Mouse (Mus musculus) right cerebral cortex, postnatal 10 days (tissue): ENCODE measurements around the gene Wfdc21.

Source experiments
- DNase-seq, 2 experiments: peaks; one replicate each; pipeline ENCODE4 v3.0.0; 2021; ENCODE audit warnings: low spot score in 2 of 2

The Wfdc21 gene

GRCm38 (mm10) chr11:83753581-83754181 lies 6.9 kb downstream of the Wfdc21 start, which contains the start of gene Heatr6:
Heatr6 (plus strand) TSS chr11:83753696.
- DNase-seq: peak; percentile 95 to 96

- DNase-seq: no peak
Observed at GRCm38 (mm10) chr11:83754227-83754626, 7.5 kb downstream of the Wfdc21 start.

GRCm38 (mm10) chr11:83767306-83767705 lies 20.6 kb downstream of the Wfdc21 start:
- no peak for DNase-seq

GRCm38 (mm10) chr11:83768976-83769375 lies 22.2 kb downstream of the Wfdc21 start:
- DNase-seq: no peak

GRCm38 (mm10) chr11:83771014-83771413 lies 24.3 kb downstream of the Wfdc21 start:
- DNase-seq: no peak

GRCm38 (mm10) chr11:83772341-83772740 lies 25.6 kb downstream of the Wfdc21 start:
- no peak for DNase-seq

- no peak for DNase-seq
Observed at GRCm38 (mm10) chr11:83773691-83774090, 27.0 kb downstream of the Wfdc21 start.

GRCm38 (mm10) chr11:83774324-83774723 lies 27.6 kb downstream of the Wfdc21 start:
- DNase-seq: no peak

GRCm38 (mm10) chr11:83776798-83777197 lies 30.1 kb downstream of the Wfdc21 start:
- no peak for DNase-seq

GRCm38 (mm10) chr11:83783931-83784600 lies 37.3 kb downstream of the Wfdc21 start:
- DNase-seq: no peak

- DNase-seq: no peak
Observed at GRCm38 (mm10) chr11:83784661-83785060, 37.9 kb downstream of the Wfdc21 start.

GRCm38 (mm10) chr11:83785366-83785765 lies 38.6 kb downstream of the Wfdc21 start:
- DNase-seq: peak; percentile 69 to 80

- DNase-seq: no peak
Observed at GRCm38 (mm10) chr11:83786835-83787234, 40.1 kb downstream of the Wfdc21 start.

GRCm38 (mm10) chr11:83787401-83788021 lies 40.8 kb downstream of the Wfdc21 start:
- DNase-seq: no peak

GRCm38 (mm10) chr11:83788331-83788730 lies 41.6 kb downstream of the Wfdc21 start:
- DNase-seq: no peak

GRCm38 (mm10) chr11:83789259-83789658 lies 42.5 kb downstream of the Wfdc21 start:
- no peak for DNase-seq

- no peak for DNase-seq
Observed at GRCm38 (mm10) chr11:83791133-83791532, 44.4 kb downstream of the Wfdc21 start.

GRCm38 (mm10) chr11:83792316-83792914 lies 45.7 kb downstream of the Wfdc21 start:
- DNase-seq: no peak

GRCm38 (mm10) chr11:83793264-83793663 lies 46.5 kb downstream of the Wfdc21 start:
- no peak for DNase-seq

GRCm38 (mm10) chr11:83796112-83796511 lies 49.4 kb downstream of the Wfdc21 start:
- peak; percentile 72 to 75 for DNase-seq

- DNase-seq: no peak
Observed at GRCm38 (mm10) chr11:83796980-83797608, 50.4 kb downstream of the Wfdc21 start.

- no peak for DNase-seq
Observed at GRCm38 (mm10) chr11:83799871-83800430, 53.2 kb downstream of the Wfdc21 start.
